ENCODE assay signal across 11 mouse cellular contexts in genomic region chr3:89835362-89835761, GRCm38 (mm10). TPM values are rescaled to one million over a fixed set of nuclear protein-coding genes. Genes with fewer than 3 reads are reported as not detected.
A peak's percentile ranks its signal among the peaks of the same experiment; 100 is the strongest.
DNase-seq lines count a peak whose midpoint lies in the region; ATAC-seq lines count a peak whose summit lies in the region.
"Had no signal": no experiment of that assay in that cellular context is flagged by ENCODE, and none has a peak within 500 bp of the region (broad histone marks: within the 10 kb centered on the region; RNA-seq: fewer than 3 reads in every experiment).

No protein-coding gene starts in this region.

- DNase-seq in adrenal gland, postnatal 36 days, result peak; percentile 51 to 61
- DNase-seq in kidney, postnatal 36 days, result peak; percentile 71 to 74
- DNase-seq in lung, postnatal 25 days (ENCODE audit: low spot score), result peak; percentile 74
- no peak for DNase-seq in left cerebral cortex, postnatal 36 days (ENCODE audit: low spot score in 2 of 2)
- no peak for DNase-seq in ovary, postnatal 14 days (ENCODE audit: low spot score)
- DNase-seq in right cerebral cortex, adult 18-20 months, result no peak
- DNase-seq: cerebellum, adult 11-12 months; right cerebral cortex, postnatal 14 days had no signal

- H3K9me3 ChIP-seq in heart, embryonic 14.5 days (ENCODE audit: control insufficient read depth, low read length), result no peaks in the 10 kb centered on the region
- H3K9me3 ChIP-seq: midbrain, embryonic 13.5 days had no signal

- intact Hi-C loops in left cerebral cortex, postnatal 36 days (cut with DNase I), result no loop called here

- no peak overlapping the region for H3K9ac ChIP-seq in heart, embryonic 14.5 days (ENCODE audit: low read length)
- H3K9ac ChIP-seq: midbrain, embryonic 13.5 days had no signal

- 16% methylated on average over 8 of the region's 8 CpGs for WGBS in heart, embryonic 14.5 days

- peaks cover 32% of the 10 kb centered on the region for H3K27me3 ChIP-seq in heart, embryonic 14.5 days (ENCODE audit: control insufficient read depth, insufficient read depth, low read length)

- H3K4me2 ChIP-seq in heart, embryonic 14.5 days (ENCODE audit: low read length), result no peak overlapping the region
- H3K4me2 ChIP-seq: midbrain, embryonic 13.5 days had no signal

- ATAC-seq in heart, embryonic 14.5 days (ENCODE audit: insufficient number of reproducible peaks, insufficient read depth, low FRiP score, low read depth), result peak; percentile 84
- ATAC-seq: forebrain, embryonic 14.5 days; midbrain, embryonic 13.5 days had no signal

- H3K36me3 ChIP-seq in heart, embryonic 14.5 days (ENCODE audit: control insufficient read depth, insufficient read depth, low read length), result peaks cover 2% of the 10 kb centered on the region; the same call in 1 of the 2 replicates
- H3K36me3 ChIP-seq: midbrain, embryonic 13.5 days had no signal

- peaks cover 2 to 8% of the 10 kb centered on the region in 2 experiments; a peak in 1 of 4 replicates for H3K4me1 ChIP-seq in heart, embryonic 14.5 days (ENCODE audit: control insufficient read depth in 2 of 2, insufficient read depth in 2 of 2, low read length in 2 of 2)

- H3K4me3 ChIP-seq in heart, embryonic 14.5 days (ENCODE audit: control insufficient read depth in 1 of 2, insufficient read depth in 1 of 2, low read depth in 1 of 2, low read length in 2 of 2), result no peak overlapping the region
- H3K4me3 ChIP-seq: midbrain, embryonic 13.5 days had no signal

- peak overlapping the region; percentile 2 to 64 for H3K27ac ChIP-seq in heart, embryonic 14.5 days (replicated peaks in 1 of 2; ENCODE audit: control insufficient read depth in 1 of 2, insufficient read depth in 1 of 2, low read depth in 2 of 2, low read length in 2 of 2)
- H3K27ac ChIP-seq: midbrain, embryonic 13.5 days had no signal

RNA-seq across cellular contexts. Expression of gene She, which starts 4.2 kb away (rescaled TPM):
- total RNA-seq in adrenal gland, postnatal 36 days (2021), result 1 to 10 TPM; 7.8 to 8.5 TPM
- 8.9 and 9.0 TPM in 2 replicates for polyA plus RNA-seq in heart, embryonic 14.5 days (2014; fragmentation: Nextera tagmentation; extraction: Ambion mirVana)
- 1 to 10 TPM; 2.9 to 4.0 TPM for total RNA-seq in left cerebral cortex, postnatal 36 days (2021)

Comparison
In these comparisons a context has a peak if more than half of its experiments do, and no peak if none do; other contexts are left out.
1. DNase-seq: peak in adrenal gland, postnatal 36 days (2 of 2), kidney, postnatal 36 days (2 of 2) and lung, postnatal 25 days (single experiment); none in left cerebral cortex, postnatal 36 days (0 of 2), ovary, postnatal 14 days (single experiment) and right cerebral cortex, adult 18-20 months (single experiment).